Mouse (Mus musculus) neural tube, embryonic 11.5 days (tissue): ENCODE results near the gene Plekhm1. TPM values are rescaled to one million over a fixed set of nuclear protein-coding genes. Genes with fewer than 3 reads are reported as not detected.

ENCODE experiments used
- ATAC-seq: fragments of 200-750 bp; cut with Nextera tagmentation; 2 replicates; pipeline ENCODE4 v1.8.0; 2017; ENCODE audit warnings: moderate number of reproducible peaks, mild to moderate bottlenecking, moderate TSS enrichment, moderate library complexity; ENCODE audit not compliant: insufficient read depth, low FRiP score, low TSS enrichment
- DNase-seq: peaks from one replicate; pipeline ENCODE4 v3.0.0-alpha.2; 2015; ENCODE audit warnings: low spot score
- H3K27ac ChIP-seq: fragments of 300-500 bp; sonication (generic); 2 replicates; pipeline ENCODE4 v1.5.1; 2014; ENCODE audit warnings: low read depth, mild to moderate bottlenecking, low read length
- H3K27me3 ChIP-seq: fragments of 300-500 bp; sonication (generic); 2 replicates; pipeline ENCODE4 v1.6.1; 2014; ENCODE audit warnings: mild to moderate bottlenecking, low read length, mixed read lengths; ENCODE audit not compliant: control insufficient read depth, insufficient read depth
- H3K36me3 ChIP-seq: fragments of 300-500 bp; sonication (generic); 2 replicates; pipeline ENCODE4 v1.6.1; 2014; ENCODE audit warnings: mild to moderate bottlenecking, low read length, moderate library complexity, mixed read lengths; ENCODE audit not compliant: control insufficient read depth, insufficient read depth
- H3K4me1 ChIP-seq: fragments of 300-500 bp; sonication (generic); 2 replicates; pipeline ENCODE4 v1.6.1; 2014; ENCODE audit warnings: low read length, mixed read lengths; ENCODE audit not compliant: control insufficient read depth, insufficient read depth
- H3K4me2 ChIP-seq: fragments of 300-500 bp; sonication (generic); 2 replicates; pipeline ENCODE4 v1.6.1; 2014; ENCODE audit warnings: low read depth, mild to moderate bottlenecking, moderate library complexity
- H3K4me3 ChIP-seq: fragments of 300-500 bp; sonication (generic); 2 replicates; pipeline ENCODE4 v1.5.1; 2014; ENCODE audit warnings: low read depth, low read length
- H3K9ac ChIP-seq: fragments of 300-500 bp; sonication (generic); 2 replicates; pipeline ENCODE4 v1.6.1; 2014; ENCODE audit warnings: mild to moderate bottlenecking, low read length
- H3K9me3 ChIP-seq: fragments of 300-500 bp; sonication (generic); 2 replicates; pipeline ENCODE4 v1.6.1; 2016; ENCODE audit warnings: low read length; ENCODE audit not compliant: control insufficient read depth
- WGBS: fragments of 180-500 bp; shearing (Covaris S2); extraction: QIAGEN DNeasy Blood & Tissue Kit; methylation state at CpG from one replicate; pipeline ENCODE4 v1.1.7; 2014; 5-methylcytosine and 5-hydroxymethylcytosine counted together
- polyA plus RNA-seq: library from polyadenylated mRNA; unstranded; fragments of >200 nt; fragmentation: Nextera tagmentation; extraction: Ambion mirVana; gene quantifications from 2 replicates; pipeline ENCODE4 v1.2.1, GENCODE M21; 2014

Plekhm1 gene
- polyA plus RNA-seq, 1 experiment from 2014 or later = 10.5 TPM

DNA sequence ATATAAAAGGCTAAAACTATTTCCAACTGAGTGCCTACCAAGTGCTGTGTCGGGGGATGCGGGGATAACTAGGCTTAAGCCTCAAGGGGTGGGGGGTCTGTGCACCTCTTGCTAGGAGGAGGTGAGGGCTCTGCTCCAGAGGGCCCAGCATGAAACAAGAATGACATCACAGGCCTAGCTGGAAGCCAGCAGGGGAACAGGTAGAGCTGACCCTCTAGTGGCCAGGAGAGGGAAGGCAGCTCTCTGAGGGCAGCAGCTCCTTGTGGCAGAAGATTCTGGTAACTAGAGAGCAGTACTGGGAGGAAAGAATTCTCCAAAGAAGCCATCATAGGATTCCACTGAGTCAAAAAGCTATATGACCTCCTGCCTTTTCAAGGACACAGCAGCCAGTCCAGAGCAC is 10.3 kb downstream of the Plekhm1 start:
- WGBS = 74% methylated on average over 2 of the region's 2 CpGs
- DNase-seq = no peak
- ATAC-seq = no peak

DNA sequence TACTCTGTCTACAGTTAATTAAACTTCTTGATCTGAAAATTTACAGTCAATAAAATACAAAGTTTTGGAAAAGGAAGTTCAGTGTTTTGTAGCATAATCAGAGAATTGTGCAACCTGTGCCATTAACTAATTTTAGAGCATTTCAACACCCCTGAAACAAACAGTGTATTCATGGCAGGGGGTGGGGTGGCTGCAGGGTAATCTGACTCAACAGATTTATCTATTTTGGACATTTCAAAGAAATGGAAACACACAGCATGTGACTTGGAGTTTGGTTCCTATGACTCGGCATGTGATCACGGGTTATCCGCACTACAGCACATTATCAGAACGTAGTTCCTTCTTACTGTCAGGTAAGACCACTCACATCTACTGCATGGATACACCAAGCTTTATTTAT is 12.5 kb downstream of the Plekhm1 start:
- Histone ChIP-seq H3K36me3 (peaks cover 10% of the 10 kb centered on the region), H3K9ac (no peak overlapping the region), H3K4me3 (no peak overlapping the region), H3K27ac (no peak overlapping the region), H3K9me3 (no peaks in the 10 kb centered on the region), H3K4me1 (no peaks in the 10 kb centered on the region), H3K27me3 (no peaks in the 10 kb centered on the region), H3K4me2 (no peak overlapping the region)
- WGBS = 94% methylated on average over 4 of the region's 4 CpGs
- ATAC-seq = no peak
- no peak for DNase-seq

More for the DNA sequence above, 10.3 kb downstream of the Plekhm1 start:
- Histone ChIP-seq H3K27ac (no peak overlapping the region), H3K4me2 (no peak overlapping the region), H3K36me3 (no peaks in the 10 kb centered on the region; the same call in none of the 2 replicates), H3K4me1 (no peaks in the 10 kb centered on the region), H3K27me3 (no peaks in the 10 kb centered on the region), H3K9me3 (no peaks in the 10 kb centered on the region), H3K9ac (no peak overlapping the region), H3K4me3 (no peak overlapping the region)

DNA sequence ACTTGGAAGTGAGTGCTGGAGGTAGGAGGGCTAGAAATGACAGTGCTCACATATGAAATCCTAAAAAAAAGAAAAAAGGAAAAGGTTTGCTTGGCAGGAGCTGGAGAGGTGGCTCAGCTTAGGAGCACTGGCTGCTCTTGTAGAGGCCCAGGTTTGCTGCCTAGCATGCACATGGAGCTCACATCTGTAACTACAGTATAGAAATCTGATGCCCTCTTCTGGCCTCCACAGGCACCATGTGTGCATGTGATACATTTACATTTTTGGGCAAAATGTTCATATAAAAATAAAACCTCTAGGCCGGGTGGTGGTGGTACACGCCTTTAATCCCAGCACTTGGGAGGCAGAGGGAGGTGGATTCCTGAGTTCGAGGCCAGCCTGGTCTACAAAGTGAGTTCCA is 13.4 kb downstream of the Plekhm1 start:
- H3K9me3 ChIP-seq = no peaks in the 10 kb centered on the region
- H3K4me1 ChIP-seq = no peaks in the 10 kb centered on the region
- peaks cover 10% of the 10 kb centered on the region for H3K36me3 ChIP-seq
- WGBS = 93% methylated on average over 3 of the region's 3 CpGs
- H3K9ac ChIP-seq = no peak overlapping the region
- no peak overlapping the region for H3K4me3 ChIP-seq
- ATAC-seq (no peak), DNase-seq (no peak)
- H3K4me2 ChIP-seq = no peak overlapping the region
- no peak overlapping the region for H3K27ac ChIP-seq
- no peaks in the 10 kb centered on the region for H3K27me3 ChIP-seq

DNA sequence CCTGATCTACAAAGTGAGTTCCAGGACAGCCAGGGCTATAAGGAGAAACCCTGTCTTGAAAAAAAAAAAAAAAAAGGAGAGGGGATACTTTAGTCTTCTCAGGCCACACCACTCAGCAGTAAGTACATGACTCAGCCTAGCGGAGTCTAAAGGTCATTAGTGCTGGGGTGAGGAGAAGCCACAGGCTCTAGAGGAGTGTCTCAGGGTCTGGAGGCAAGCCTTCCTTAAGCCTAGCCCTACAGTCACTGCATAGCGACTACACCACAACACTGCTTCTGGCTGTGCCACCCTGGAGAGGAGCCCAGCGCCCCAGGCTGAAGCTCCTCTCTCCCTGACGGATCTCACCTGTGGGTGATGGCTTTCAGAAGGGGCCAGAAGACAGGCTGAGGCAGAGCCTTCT is 15.8 kb downstream of the Plekhm1 start:
- Histone ChIP-seq H3K4me3 (no peak overlapping the region), H3K9me3 (no peaks in the 10 kb centered on the region), H3K36me3 (peaks cover 10% of the 10 kb centered on the region), H3K27me3 (no peaks in the 10 kb centered on the region), H3K27ac (no peak overlapping the region), H3K9ac (no peak overlapping the region), H3K4me1 (no peaks in the 10 kb centered on the region), H3K4me2 (no peak overlapping the region)
- WGBS = 96% methylated on average over 4 of the region's 4 CpGs
- ATAC-seq (no peak), DNase-seq (no peak)

GRCm38 (mm10) chr11:103396236-103396635 is 16.3 kb downstream of the Plekhm1 start:
- Histone ChIP-seq H3K36me3 (peaks cover 10% of the 10 kb centered on the region), H3K27me3 (no peaks in the 10 kb centered on the region), H3K4me2 (no peak overlapping the region), H3K4me1 (no peaks in the 10 kb centered on the region), H3K4me3 (no peak overlapping the region), H3K27ac (no peak overlapping the region), H3K9me3 (no peaks in the 10 kb centered on the region), H3K9ac (no peak overlapping the region)
- ATAC-seq = no peak
- 97% methylated on average over 4 of the region's 4 CpGs for WGBS
- no peak for DNase-seq

DNA sequence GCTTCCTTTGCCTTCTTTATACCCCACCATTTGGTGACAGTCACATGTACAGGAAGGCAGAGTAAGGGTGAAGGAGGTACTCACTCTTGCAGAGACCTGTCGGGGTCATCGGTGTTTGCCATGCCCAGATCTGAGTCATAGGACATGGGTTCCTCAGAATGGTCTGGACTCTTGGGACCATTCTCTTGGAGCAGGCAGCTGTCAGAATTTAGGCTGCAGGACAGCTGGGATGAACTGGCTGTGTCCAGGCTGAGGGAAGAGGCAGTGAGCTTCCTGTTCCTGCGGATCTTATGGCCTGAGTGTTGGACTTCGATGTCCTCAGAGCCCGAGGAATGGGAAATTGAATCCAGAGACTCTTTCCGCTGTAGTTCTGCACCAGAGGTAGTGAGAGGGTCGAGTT is 17.9 kb downstream of the Plekhm1 start:
- Histone ChIP-seq H3K4me3 (no peak overlapping the region), H3K36me3 (peaks cover 10% of the 10 kb centered on the region), H3K9ac (no peak overlapping the region), H3K9me3 (no peaks in the 10 kb centered on the region), H3K27me3 (no peaks in the 10 kb centered on the region), H3K4me2 (no peak overlapping the region), H3K27ac (no peak overlapping the region), H3K4me1 (no peaks in the 10 kb centered on the region)
- WGBS = 89% methylated on average over 7 of the region's 7 CpGs
- ATAC-seq (no peak), DNase-seq (no peak)

DNA sequence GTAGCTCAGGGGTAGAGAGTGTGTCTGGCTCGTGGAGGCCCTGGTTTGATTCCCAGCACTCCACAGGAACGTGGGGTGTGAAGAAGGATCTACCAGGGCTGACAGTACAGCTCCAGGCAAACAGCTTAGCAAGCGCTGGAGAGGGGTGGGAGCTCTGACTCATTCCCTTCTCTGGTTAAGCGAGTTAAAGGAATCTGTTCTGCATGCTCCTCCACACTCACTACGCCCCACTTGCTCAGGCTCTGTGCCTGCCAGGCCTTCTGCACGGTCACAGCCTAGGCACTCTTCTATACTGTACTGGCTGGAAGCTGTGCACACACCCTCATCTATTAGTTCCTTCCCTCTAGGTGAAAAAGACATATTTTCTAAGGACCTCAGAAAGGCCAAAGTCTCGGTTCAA is 18.5 kb downstream of the Plekhm1 start:
- no peaks in the 10 kb centered on the region for H3K4me1 ChIP-seq
- 90% methylated on average over 7 of the region's 7 CpGs for WGBS
- no peaks in the 10 kb centered on the region for H3K27me3 ChIP-seq
- no peaks in the 10 kb centered on the region for H3K9me3 ChIP-seq
- H3K36me3 ChIP-seq = peaks cover 10% of the 10 kb centered on the region
- H3K27ac ChIP-seq = no peak overlapping the region
- no peak overlapping the region for H3K4me3 ChIP-seq
- ATAC-seq = no peak
- no peak overlapping the region for H3K9ac ChIP-seq
- H3K4me2 ChIP-seq = no peak overlapping the region
- DNase-seq = no peak

- 78% methylated on average over 7 of the region's 7 CpGs for WGBS
- H3K4me2 ChIP-seq = no peak overlapping the region
- ATAC-seq (no peak), DNase-seq (no peak)
- H3K9ac ChIP-seq = no peak overlapping the region
- H3K27me3 ChIP-seq = no peaks in the 10 kb centered on the region
- no peak overlapping the region for H3K4me3 ChIP-seq
- H3K9me3 ChIP-seq = no peaks in the 10 kb centered on the region
- peaks cover 2% of the 10 kb centered on the region for H3K36me3 ChIP-seq
- H3K4me1 ChIP-seq = no peaks in the 10 kb centered on the region
- no peak overlapping the region for H3K27ac ChIP-seq
These were observed 24.5 kb downstream of the Plekhm1 start for GRCm38 (mm10) chr11:103387870-103388526.

- WGBS = 93% methylated on average over 9 of the region's 9 CpGs
- no peak for DNase-seq
- no peaks in the 10 kb centered on the region for H3K27me3 ChIP-seq
- H3K4me3 ChIP-seq = no peak overlapping the region
- H3K9ac ChIP-seq = no peak overlapping the region
- peaks cover 2% of the 10 kb centered on the region for H3K36me3 ChIP-seq
- H3K4me1 ChIP-seq = no peaks in the 10 kb centered on the region
- ATAC-seq = no peak
- no peak overlapping the region for H3K27ac ChIP-seq
- no peak overlapping the region for H3K4me2 ChIP-seq
- H3K9me3 ChIP-seq = no peaks in the 10 kb centered on the region
These were observed 25.7 kb downstream of the Plekhm1 start for GRCm38 (mm10) chr11:103386827-103387226.
